Mouse (Mus musculus) neural tube, embryonic 11.5 days (tissue): ENCODE measurements at regions not wholly inside any gene's neighbourhood (a gene's known extent, or its start where the extent isn't known, plus 50 kb on each side); places are given as distances from the start of the nearest gene placed in this dataset.
A peak's percentile ranks its signal among the peaks of the same experiment; 100 is the strongest.

Source experiments
- ATAC-seq: fragments of 200-750 bp; cut with Nextera tagmentation; 2 replicates; pipeline ENCODE4 v1.8.0; 2017; ENCODE audit warnings: moderate number of reproducible peaks, mild to moderate bottlenecking, moderate TSS enrichment, moderate library complexity; ENCODE audit not compliant: insufficient read depth, low FRiP score, low TSS enrichment
- DNase-seq: peaks from one replicate; pipeline ENCODE4 v3.0.0-alpha.2; 2015; ENCODE audit warnings: low spot score
- H3K27ac ChIP-seq: fragments of 300-500 bp; sonication (generic); 2 replicates; pipeline ENCODE4 v1.5.1; 2014; ENCODE audit warnings: low read depth, mild to moderate bottlenecking, low read length
- H3K27me3 ChIP-seq: fragments of 300-500 bp; sonication (generic); 2 replicates; pipeline ENCODE4 v1.6.1; 2014; ENCODE audit warnings: mild to moderate bottlenecking, low read length, mixed read lengths; ENCODE audit not compliant: control insufficient read depth, insufficient read depth
- H3K36me3 ChIP-seq: fragments of 300-500 bp; sonication (generic); 2 replicates; pipeline ENCODE4 v1.6.1; 2014; ENCODE audit warnings: mild to moderate bottlenecking, low read length, moderate library complexity, mixed read lengths; ENCODE audit not compliant: control insufficient read depth, insufficient read depth
- H3K4me1 ChIP-seq: fragments of 300-500 bp; sonication (generic); 2 replicates; pipeline ENCODE4 v1.6.1; 2014; ENCODE audit warnings: low read length, mixed read lengths; ENCODE audit not compliant: control insufficient read depth, insufficient read depth
- H3K4me2 ChIP-seq: fragments of 300-500 bp; sonication (generic); 2 replicates; pipeline ENCODE4 v1.6.1; 2014; ENCODE audit warnings: low read depth, mild to moderate bottlenecking, moderate library complexity
- H3K4me3 ChIP-seq: fragments of 300-500 bp; sonication (generic); 2 replicates; pipeline ENCODE4 v1.5.1; 2014; ENCODE audit warnings: low read depth, low read length
- H3K9ac ChIP-seq: fragments of 300-500 bp; sonication (generic); 2 replicates; pipeline ENCODE4 v1.6.1; 2014; ENCODE audit warnings: mild to moderate bottlenecking, low read length
- H3K9me3 ChIP-seq: fragments of 300-500 bp; sonication (generic); 2 replicates; pipeline ENCODE4 v1.6.1; 2016; ENCODE audit warnings: low read length; ENCODE audit not compliant: control insufficient read depth
- WGBS: fragments of 180-500 bp; shearing (Covaris S2); extraction: QIAGEN DNeasy Blood & Tissue Kit; methylation state at CpG from one replicate; pipeline ENCODE4 v1.1.7; 2014; 5-methylcytosine and 5-hydroxymethylcytosine counted together

DNA sequence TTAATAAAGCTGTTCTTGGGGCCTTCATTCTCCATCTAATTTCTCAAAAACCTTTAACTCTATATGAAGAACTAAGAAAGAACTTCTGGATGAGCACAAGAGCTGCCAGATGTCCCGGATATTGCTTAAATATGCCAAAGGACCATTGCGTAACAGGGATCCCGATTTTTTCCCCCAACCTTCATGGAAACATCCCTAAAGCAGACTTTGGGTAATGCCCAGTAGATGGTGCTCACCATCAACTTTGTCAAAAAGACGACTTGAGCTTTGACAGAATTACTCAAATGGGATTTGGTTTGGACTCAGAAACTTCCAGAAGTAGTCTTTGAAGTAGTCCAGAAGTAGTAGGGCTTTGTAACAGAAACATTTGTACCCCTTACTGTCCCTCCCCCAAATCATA, 89.5 kb upstream of the Cpne4 start:
- WGBS, result 51% methylated on average over 4 of the region's 4 CpGs

DNA sequence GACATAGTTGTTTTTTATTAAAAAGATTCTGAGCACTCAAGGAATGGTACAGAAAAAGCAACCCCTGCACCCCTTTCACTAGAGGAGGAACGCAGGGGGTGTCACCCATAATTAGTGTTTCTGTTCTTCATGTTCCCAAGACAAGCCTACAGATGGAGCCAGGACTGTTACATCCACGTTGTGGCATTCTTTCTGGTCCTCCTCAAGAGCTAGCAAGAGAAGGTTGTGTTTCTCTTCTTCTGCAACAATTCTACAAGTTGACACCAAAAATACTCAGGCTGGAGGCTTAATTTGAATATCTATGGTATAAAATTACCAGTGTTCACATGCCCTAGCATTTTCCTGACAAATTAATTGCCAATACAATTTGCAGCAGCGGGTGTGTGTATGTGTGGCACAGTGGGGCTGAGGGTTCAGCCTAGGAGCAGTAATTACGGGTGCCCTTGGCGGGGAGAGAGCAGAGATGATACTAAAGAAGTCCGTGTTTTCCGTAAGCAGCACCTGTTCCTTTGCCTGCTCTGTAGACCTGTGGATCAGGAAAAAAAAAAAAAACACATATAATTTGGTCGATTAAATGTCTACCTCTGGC, 98.4 kb upstream of the Cpne4 start:
- H3K27me3 ChIP-seq, result no peaks in the 10 kb centered on the region
- no peak overlapping the region for H3K27ac ChIP-seq
- no peak overlapping the region for H3K4me3 ChIP-seq
- H3K9me3 ChIP-seq, result no peaks in the 10 kb centered on the region
- no peaks in the 10 kb centered on the region for H3K36me3 ChIP-seq
- H3K4me1 ChIP-seq, result no peaks in the 10 kb centered on the region
- no peak overlapping the region for H3K9ac ChIP-seq
- ATAC-seq (no peak), DNase-seq (no peak)
- 84% methylated on average over 8 of the region's 8 CpGs for WGBS
- H3K4me2 ChIP-seq, result no peak overlapping the region

More for the DNA sequence above, 89.5 kb upstream of the Cpne4 start:
- no peaks in the 10 kb centered on the region for H3K9me3 ChIP-seq
- no peak overlapping the region for H3K9ac ChIP-seq
- ATAC-seq (no peak), DNase-seq (no peak)
- H3K4me2 ChIP-seq, result no peak overlapping the region
- no peak overlapping the region for H3K27ac ChIP-seq
- H3K4me3 ChIP-seq, result no peak overlapping the region
- H3K36me3 ChIP-seq, result no peaks in the 10 kb centered on the region
- no peaks in the 10 kb centered on the region for H3K27me3 ChIP-seq
- H3K4me1 ChIP-seq, result no peaks in the 10 kb centered on the region

DNA sequence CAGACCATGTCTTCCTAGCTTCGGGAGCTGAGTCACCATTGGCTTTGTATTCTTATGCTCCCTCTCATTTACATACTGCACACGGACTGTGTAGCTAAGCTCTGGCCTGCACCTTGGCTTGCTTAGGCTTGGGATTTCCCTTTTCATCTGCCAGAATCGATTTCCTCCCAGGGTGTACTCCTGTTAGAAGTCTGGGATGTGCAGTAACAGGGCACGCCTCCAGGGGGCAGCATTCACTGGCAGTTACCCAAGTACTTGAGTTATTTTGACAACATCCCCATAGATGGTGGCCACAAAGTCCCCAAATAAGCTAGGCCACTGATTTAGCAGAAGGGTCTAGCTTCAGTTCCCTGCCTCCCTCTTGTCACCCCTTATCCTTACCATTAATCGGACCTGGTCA, 102.2 kb upstream of the Cpne4 start:
- Histone ChIP-seq H3K4me1 (no peaks in the 10 kb centered on the region), H3K36me3 (no peaks in the 10 kb centered on the region), H3K4me2 (no peak overlapping the region), H3K9me3 (no peaks in the 10 kb centered on the region; the same call in 1 of the 2 replicates), H3K27ac (no peak overlapping the region), H3K4me3 (no peak overlapping the region), H3K9ac (no peak overlapping the region), H3K27me3 (no peaks in the 10 kb centered on the region)
- ATAC-seq, result no peak
- peak; percentile 60 for DNase-seq
- WGBS, result 65% methylated on average over 5 of the region's 5 CpGs

DNA sequence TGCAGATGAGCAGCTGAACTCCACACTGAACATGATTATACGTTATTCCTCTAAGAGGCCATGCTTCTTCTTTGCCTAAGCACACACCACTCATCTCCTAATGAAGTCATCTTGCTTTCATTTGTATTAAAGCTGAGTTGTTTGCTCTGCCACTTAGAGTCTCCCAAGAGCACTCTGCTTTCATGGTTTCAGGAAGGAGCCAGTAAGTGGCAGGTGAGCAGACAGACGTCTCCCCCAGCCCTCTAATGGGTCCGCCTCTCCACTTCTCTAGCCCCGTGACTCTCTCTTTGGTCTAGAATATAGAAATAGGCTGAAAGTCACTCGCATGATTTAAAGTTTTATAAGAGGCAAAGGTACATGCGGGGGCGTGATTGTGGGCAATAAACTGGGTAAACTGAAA, 103.8 kb upstream of the Cpne4 start:
- no peak overlapping the region for H3K27ac ChIP-seq
- no peak overlapping the region for H3K4me3 ChIP-seq
- WGBS, result 82% methylated on average over 7 of the region's 7 CpGs
- no peaks in the 10 kb centered on the region for H3K36me3 ChIP-seq
- no peak for DNase-seq
- no peak overlapping the region for H3K9ac ChIP-seq
- H3K4me1 ChIP-seq, result no peaks in the 10 kb centered on the region
- H3K27me3 ChIP-seq, result no peaks in the 10 kb centered on the region
- no peak overlapping the region for H3K4me2 ChIP-seq
- no peaks in the 10 kb centered on the region; the same call in 1 of the 2 replicates for H3K9me3 ChIP-seq
- no peak for ATAC-seq

DNA sequence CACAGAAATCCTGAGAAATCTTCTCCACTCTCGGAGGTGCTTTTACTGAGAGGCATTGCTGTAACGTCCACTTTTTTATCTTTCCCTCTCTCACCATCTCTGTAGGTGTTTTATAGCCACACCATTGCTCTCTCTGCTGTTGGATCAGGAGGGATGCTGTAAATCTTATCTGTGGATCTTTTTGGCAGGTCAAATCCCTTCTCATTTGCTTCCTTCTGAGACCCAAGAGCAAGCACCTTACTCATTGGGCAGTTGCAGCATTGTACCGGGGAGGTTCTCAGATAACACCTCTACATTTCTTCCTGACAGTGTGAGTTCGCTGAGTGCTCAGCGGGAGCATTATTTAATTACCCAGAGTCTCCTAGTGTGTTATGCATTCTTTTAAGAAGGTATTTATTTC, 75.5 kb upstream of the Acpp start:
- no peaks in the 10 kb centered on the region for H3K27me3 ChIP-seq
- H3K27ac ChIP-seq, result no peak overlapping the region
- no peak for ATAC-seq
- no peaks in the 10 kb centered on the region for H3K4me1 ChIP-seq
- WGBS, result 11% methylated on average over 5 of the region's 5 CpGs
- no peak overlapping the region for H3K9ac ChIP-seq
- no peak overlapping the region for H3K4me2 ChIP-seq
- no peak for DNase-seq
- no peaks in the 10 kb centered on the region for H3K36me3 ChIP-seq
- H3K4me3 ChIP-seq, result no peak overlapping the region
- H3K9me3 ChIP-seq, result no peaks in the 10 kb centered on the region

DNA sequence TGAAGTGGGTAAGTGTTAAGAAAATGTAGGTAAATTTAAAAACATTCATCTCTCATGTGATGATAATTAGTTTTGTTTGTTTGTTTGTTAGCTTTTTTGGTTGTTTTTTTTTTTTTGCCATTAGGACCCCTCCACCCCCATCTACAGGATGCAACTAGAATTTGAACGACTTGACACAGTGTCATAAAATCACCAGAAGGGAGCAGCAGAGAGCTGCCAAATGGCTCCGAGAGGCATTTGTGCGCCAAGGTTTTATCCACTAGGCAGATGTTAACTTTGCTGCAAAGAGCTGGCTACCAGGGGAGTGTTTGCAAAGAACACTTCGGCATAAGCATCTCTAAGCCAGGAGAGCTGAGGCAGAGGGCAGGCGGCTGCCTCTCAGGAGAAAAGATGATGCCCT, 72.7 kb upstream of the Acpp start:
- H3K36me3 ChIP-seq, result no peaks in the 10 kb centered on the region
- no peak for ATAC-seq
- DNase-seq, result peak; percentile 64
- 5% methylated on average over 5 of the region's 5 CpGs for WGBS
- H3K9ac ChIP-seq, result no peak overlapping the region
- H3K27ac ChIP-seq, result no peak overlapping the region
- no peak overlapping the region for H3K4me3 ChIP-seq
- no peaks in the 10 kb centered on the region for H3K27me3 ChIP-seq
- H3K4me1 ChIP-seq, result no peaks in the 10 kb centered on the region
- H3K4me2 ChIP-seq, result peak overlapping the region; percentile 8; the same call in 1 of the 2 replicates
- H3K9me3 ChIP-seq, result no peaks in the 10 kb centered on the region

DNA sequence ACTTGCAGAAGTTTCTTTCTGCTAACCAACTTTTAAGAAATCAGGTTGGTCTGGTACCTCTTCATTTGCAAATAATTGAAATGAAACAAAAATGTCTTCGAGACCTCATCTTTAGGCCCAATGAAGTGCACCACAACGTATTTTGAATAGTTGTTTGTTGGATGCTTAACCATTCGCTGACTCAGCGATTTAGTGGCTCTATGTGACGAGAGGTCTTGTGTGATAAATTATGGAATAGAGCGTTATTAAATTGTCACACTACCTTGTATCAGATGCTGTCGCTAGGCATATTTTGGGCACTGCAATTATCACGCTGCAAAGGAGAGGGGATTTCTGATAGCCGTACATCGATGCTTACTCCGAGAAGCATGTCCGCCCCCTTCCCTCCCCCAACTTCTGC, 71.8 kb upstream of the Acpp start:
- WGBS, result 19% methylated on average over 12 of the region's 12 CpGs
- no peaks in the 10 kb centered on the region for H3K4me1 ChIP-seq
- no peaks in the 10 kb centered on the region for H3K27me3 ChIP-seq
- H3K9ac ChIP-seq, result no peak overlapping the region
- H3K9me3 ChIP-seq, result no peaks in the 10 kb centered on the region
- H3K36me3 ChIP-seq, result no peaks in the 10 kb centered on the region
- no peak overlapping the region for H3K27ac ChIP-seq
- H3K4me2 ChIP-seq, result peak overlapping the region; percentile 36
- no peak for ATAC-seq
- peak overlapping the region; percentile 20 for H3K4me3 ChIP-seq
- no peak for DNase-seq

DNA sequence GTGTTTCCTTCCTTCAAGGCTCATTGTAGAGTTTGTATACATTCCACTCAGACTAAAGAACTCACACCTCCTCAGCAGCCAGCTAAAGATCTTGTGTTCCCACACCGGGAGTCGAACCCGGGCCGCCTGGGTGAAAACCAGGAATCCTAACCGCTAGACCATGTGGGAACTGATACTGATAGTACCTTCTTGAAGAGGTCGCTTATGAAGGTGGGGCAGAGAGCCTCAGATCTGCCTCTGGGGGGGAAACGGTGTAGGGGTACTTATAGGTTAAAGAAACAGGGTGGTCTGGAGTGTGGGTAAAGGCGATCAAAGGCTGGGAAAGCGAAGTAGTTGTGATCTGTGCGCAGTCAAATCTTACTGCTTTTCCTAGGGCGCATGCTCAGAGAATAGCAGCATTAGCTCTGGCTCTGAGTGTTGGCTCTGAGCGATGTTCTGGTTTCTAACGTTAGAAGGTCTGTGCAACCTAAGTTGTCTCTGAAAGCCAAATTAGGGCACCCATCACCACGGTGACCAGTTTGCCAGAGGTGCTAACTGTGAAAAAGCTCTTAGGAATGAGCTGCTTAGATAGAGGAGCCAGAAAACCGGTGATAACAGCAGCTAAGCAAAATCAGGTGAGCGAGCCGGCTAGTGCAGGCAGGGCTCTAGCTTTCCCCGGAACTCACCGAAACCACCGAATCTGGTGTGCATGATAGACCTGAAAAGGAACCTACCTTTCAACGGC, 71.2 kb upstream of the Acpp start:
- 0 out of 2 replicates have a peak overlapping the region, but pooled peaks have one; percentile 0 for H3K9ac ChIP-seq

More for the DNA sequence above, 71.2 kb upstream of the Acpp start:
- H3K4me1 ChIP-seq, result no peaks in the 10 kb centered on the region
- ATAC-seq, result peak; percentile 67
- H3K9me3 ChIP-seq, result no peaks in the 10 kb centered on the region
- peak overlapping the region; percentile 20 for H3K4me3 ChIP-seq
- DNase-seq, result peak; percentile 59
- WGBS, result 13% methylated on average over 21 of the region's 21 CpGs
- H3K36me3 ChIP-seq, result no peaks in the 10 kb centered on the region
- no peaks in the 10 kb centered on the region for H3K27me3 ChIP-seq
- peak overlapping the region; percentile 36 for H3K4me2 ChIP-seq
- no peak overlapping the region for H3K27ac ChIP-seq
